Mouse (Mus musculus) adrenal gland, postnatal 14 days (tissue): ENCODE measurements at regions not wholly inside any gene's neighbourhood (a gene's known extent, or its start where the extent isn't known, plus 50 kb on each side); places are given as distances from the start of the nearest gene placed in this dataset.

Experiments
- DNase-seq: peaks from one replicate; pipeline ENCODE4 v3.0.0; 2021; ENCODE audit warnings: mixed read lengths

GRCm38 (mm10) chr6:34246512-34246911, 69.6 kb upstream of the Slc35b4 start:
- DNase-seq, result no peak

GRCm38 (mm10) chr6:34243001-34243400, 66.1 kb upstream of the Slc35b4 start:
- peak; percentile 27 for DNase-seq

GRCm38 (mm10) chr6:34242486-34242885, 65.6 kb upstream of the Slc35b4 start:
- no peak for DNase-seq

- peak; percentile 61 for DNase-seq
These were observed 58.2 kb upstream of the Slc35b4 start for GRCm38 (mm10) chr6:34235132-34235531.

- DNase-seq, result no peak
These were observed 57.6 kb upstream of the Slc35b4 start for GRCm38 (mm10) chr6:34234443-34235020.

- DNase-seq, result peak; percentile 69
These were observed 54.0 kb upstream of the Slc35b4 start for GRCm38 (mm10) chr6:34230768-34231381.

- no peak for DNase-seq
These were observed 50.2 kb upstream of the Slc35b4 start for GRCm38 (mm10) chr6:34227131-34227530.
